Mouse (Mus musculus): ENCODE results near the gene Drc3. TPM values are rescaled to one million over a fixed set of nuclear protein-coding genes. Genes with fewer than 3 reads are reported as not detected.

The Drc3 gene
- polyA plus RNA-seq (2014; fragmentation: Nextera tagmentation; extraction: Ambion mirVana), result 0.69 and 1.4 TPM in 2 replicates

GRCm38 (mm10) chr11:60352559-60353411, at the start of gene Drc3, which contains the start of gene Tom1l2:
Gene Drc3 (plus strand): TSS chr11:60353329.
Gene Tom1l2 (minus strand): TSS chr11:60352905.
- H3K4me3 ChIP-seq (ENCODE audit: low read depth, low read length), result peak within 1 kb of the TSS; percentile 44
- no peaks in the 10 kb centered on the region for H3K9me3 ChIP-seq (ENCODE audit: control insufficient read depth, low read length)
- DNase-seq (ENCODE audit: low spot score) (peak; percentile 99), ATAC-seq (ENCODE audit: insufficient read depth, low FRiP score, low TSS enrichment) (peak; percentile 100)
- peak within 1 kb of the TSS; percentile 69 for H3K9ac ChIP-seq (ENCODE audit: low read length)
- H3K4me2 ChIP-seq (ENCODE audit: low read depth), result peak within 1 kb of the TSS; percentile 71
- under 1% methylated on average over 57 of the region's 57 CpGs for WGBS
- H3K4me1 ChIP-seq (ENCODE audit: control insufficient read depth, insufficient read depth, low read length), result peaks cover 9% of the 10 kb centered on the region
- H3K27ac ChIP-seq (ENCODE audit: low read depth, low read length), result no peak within 1 kb of the TSS; the same call in 1 of the 2 replicates
- no peaks in the 10 kb centered on the region for H3K27me3 ChIP-seq (ENCODE audit: control insufficient read depth, insufficient read depth, low read length)
- no peaks in the 10 kb centered on the region for H3K36me3 ChIP-seq (ENCODE audit: control insufficient read depth, insufficient read depth, low read length)

GRCm38 (mm10) chr11:60303497-60303896, 49.6 kb upstream of the Drc3 start:
- H3K27me3 ChIP-seq (ENCODE audit: control insufficient read depth, insufficient read depth, low read length), result no peaks in the 10 kb centered on the region
- no peaks in the 10 kb centered on the region for H3K36me3 ChIP-seq (ENCODE audit: control insufficient read depth, insufficient read depth, low read length)
- no peak overlapping the region for H3K4me3 ChIP-seq (ENCODE audit: low read depth, low read length)
- H3K4me1 ChIP-seq (ENCODE audit: control insufficient read depth, insufficient read depth, low read length), result peaks cover 10% of the 10 kb centered on the region; the same call in 1 of the 2 replicates
- DNase-seq (ENCODE audit: low spot score) (peak; percentile 8), ATAC-seq (ENCODE audit: insufficient read depth, low FRiP score, low TSS enrichment) (no peak)
- 79% methylated on average over 2 of the region's 2 CpGs for WGBS
- no peaks in the 10 kb centered on the region for H3K9me3 ChIP-seq (ENCODE audit: control insufficient read depth, low read length)
- H3K4me2 ChIP-seq (ENCODE audit: low read depth), result no peak overlapping the region
- no peak overlapping the region for H3K9ac ChIP-seq (ENCODE audit: low read length)
- H3K27ac ChIP-seq (ENCODE audit: low read depth, low read length), result no peak overlapping the region

GRCm38 (mm10) chr11:60305611-60306010, 47.5 kb upstream of the Drc3 start:
- ATAC-seq (ENCODE audit: insufficient read depth, low FRiP score, low TSS enrichment), result no peak
- Histone ChIP-seq H3K4me2 (ENCODE audit: low read depth) (no peak overlapping the region), H3K4me3 (ENCODE audit: low read depth, low read length) (no peak overlapping the region), H3K27ac (ENCODE audit: low read depth, low read length) (no peak overlapping the region), H3K36me3 (ENCODE audit: control insufficient read depth, insufficient read depth, low read length) (no peaks in the 10 kb centered on the region), H3K9me3 (ENCODE audit: control insufficient read depth, low read length) (no peaks in the 10 kb centered on the region), H3K9ac (ENCODE audit: low read length) (no peak overlapping the region), H3K27me3 (ENCODE audit: control insufficient read depth, insufficient read depth, low read length) (no peaks in the 10 kb centered on the region), H3K4me1 (ENCODE audit: control insufficient read depth, insufficient read depth, low read length) (peaks cover 13% of the 10 kb centered on the region; the same call in 1 of the 2 replicates)
- DNase-seq (ENCODE audit: low spot score), result no peak
- WGBS, result 64% methylated on average over 4 of the region's 4 CpGs

- no peak overlapping the region for H3K27ac ChIP-seq (ENCODE audit: low read depth, low read length)
- no peak overlapping the region for H3K9ac ChIP-seq (ENCODE audit: low read length)
- H3K4me2 ChIP-seq (ENCODE audit: low read depth), result no peak overlapping the region
- no peak overlapping the region for H3K4me3 ChIP-seq (ENCODE audit: low read depth, low read length)
- 59% methylated on average over 4 of the region's 4 CpGs for WGBS
- ATAC-seq (ENCODE audit: insufficient read depth, low FRiP score, low TSS enrichment) (no peak), DNase-seq (ENCODE audit: low spot score) (peak; percentile 42)
- peaks cover 17% of the 10 kb centered on the region for H3K4me1 ChIP-seq (ENCODE audit: control insufficient read depth, insufficient read depth, low read length)
- no peaks in the 10 kb centered on the region for H3K27me3 ChIP-seq (ENCODE audit: control insufficient read depth, insufficient read depth, low read length)
- no peaks in the 10 kb centered on the region for H3K36me3 ChIP-seq (ENCODE audit: control insufficient read depth, insufficient read depth, low read length)
- no peaks in the 10 kb centered on the region for H3K9me3 ChIP-seq (ENCODE audit: control insufficient read depth, low read length)
Observed at GRCm38 (mm10) chr11:60306834-60307233, 46.3 kb upstream of the Drc3 start.

- no peak for ATAC-seq (ENCODE audit: insufficient read depth, low FRiP score, low TSS enrichment)
- H3K4me1 ChIP-seq (ENCODE audit: control insufficient read depth, insufficient read depth, low read length), result peaks cover 17% of the 10 kb centered on the region
- WGBS, result 92% methylated on average over 2 of the region's 2 CpGs
- H3K36me3 ChIP-seq (ENCODE audit: control insufficient read depth, insufficient read depth, low read length), result no peaks in the 10 kb centered on the region
- H3K9me3 ChIP-seq (ENCODE audit: control insufficient read depth, low read length), result no peaks in the 10 kb centered on the region
- no peak overlapping the region for H3K4me3 ChIP-seq (ENCODE audit: low read depth, low read length)
- DNase-seq (ENCODE audit: low spot score), result no peak
- H3K27me3 ChIP-seq (ENCODE audit: control insufficient read depth, insufficient read depth, low read length), result no peaks in the 10 kb centered on the region
- no peak overlapping the region for H3K27ac ChIP-seq (ENCODE audit: low read depth, low read length)
- no peak overlapping the region for H3K4me2 ChIP-seq (ENCODE audit: low read depth)
- H3K9ac ChIP-seq (ENCODE audit: low read length), result no peak overlapping the region
Observed at GRCm38 (mm10) chr11:60307375-60307825, 45.7 kb upstream of the Drc3 start.

- H3K36me3 ChIP-seq (ENCODE audit: control insufficient read depth, insufficient read depth, low read length), result no peaks in the 10 kb centered on the region
- H3K27ac ChIP-seq (ENCODE audit: low read depth, low read length), result no peak overlapping the region
- no peak for ATAC-seq (ENCODE audit: insufficient read depth, low FRiP score, low TSS enrichment)
- H3K4me1 ChIP-seq (ENCODE audit: control insufficient read depth, insufficient read depth, low read length), result peaks cover 21% of the 10 kb centered on the region
- no peaks in the 10 kb centered on the region for H3K27me3 ChIP-seq (ENCODE audit: control insufficient read depth, insufficient read depth, low read length)
- WGBS, result 78% methylated on average over 2 of the region's 2 CpGs
- H3K4me3 ChIP-seq (ENCODE audit: low read depth, low read length), result no peak overlapping the region
- H3K9ac ChIP-seq (ENCODE audit: low read length), result no peak overlapping the region
- H3K4me2 ChIP-seq (ENCODE audit: low read depth), result no peak overlapping the region
- DNase-seq (ENCODE audit: low spot score), result no peak
- H3K9me3 ChIP-seq (ENCODE audit: control insufficient read depth, low read length), result no peaks in the 10 kb centered on the region
Observed at GRCm38 (mm10) chr11:60308061-60308460, 45.1 kb upstream of the Drc3 start.

- DNase-seq (ENCODE audit: low spot score), result no peak
- no peaks in the 10 kb centered on the region for H3K9me3 ChIP-seq (ENCODE audit: control insufficient read depth, low read length)
- H3K36me3 ChIP-seq (ENCODE audit: control insufficient read depth, insufficient read depth, low read length), result no peaks in the 10 kb centered on the region
- no peak for ATAC-seq (ENCODE audit: insufficient read depth, low FRiP score, low TSS enrichment)
- 82% methylated on average over 12 of the region's 12 CpGs for WGBS
- peaks cover 21% of the 10 kb centered on the region for H3K4me1 ChIP-seq (ENCODE audit: control insufficient read depth, insufficient read depth, low read length)
- H3K4me2 ChIP-seq (ENCODE audit: low read depth), result no peak overlapping the region
- no peak overlapping the region for H3K9ac ChIP-seq (ENCODE audit: low read length)
- H3K27ac ChIP-seq (ENCODE audit: low read depth, low read length), result no peak overlapping the region
- H3K4me3 ChIP-seq (ENCODE audit: low read depth, low read length), result no peak overlapping the region
- no peaks in the 10 kb centered on the region for H3K27me3 ChIP-seq (ENCODE audit: control insufficient read depth, insufficient read depth, low read length)
Observed at GRCm38 (mm10) chr11:60308506-60309116, 44.5 kb upstream of the Drc3 start.

- Histone ChIP-seq H3K27me3 (ENCODE audit: control insufficient read depth, insufficient read depth, low read length) (no peaks in the 10 kb centered on the region), H3K4me3 (ENCODE audit: low read depth, low read length) (no peak overlapping the region), H3K9me3 (ENCODE audit: control insufficient read depth, low read length) (no peaks in the 10 kb centered on the region), H3K36me3 (ENCODE audit: control insufficient read depth, insufficient read depth, low read length) (no peaks in the 10 kb centered on the region), H3K27ac (ENCODE audit: low read depth, low read length) (no peak overlapping the region), H3K9ac (ENCODE audit: low read length) (no peak overlapping the region), H3K4me2 (ENCODE audit: low read depth) (no peak overlapping the region), H3K4me1 (ENCODE audit: control insufficient read depth, insufficient read depth, low read length) (peaks cover 21% of the 10 kb centered on the region)
- ATAC-seq (ENCODE audit: insufficient read depth, low FRiP score, low TSS enrichment) (no peak), DNase-seq (ENCODE audit: low spot score) (no peak)
Observed at GRCm38 (mm10) chr11:60309875-60310274, 43.3 kb upstream of the Drc3 start.

Measured in neural tube, embryonic 11.5 days (tissue).